Mouse (Mus musculus) liver, embryonic 16.5 days (tissue): ENCODE measurements at regions not wholly inside any gene's neighbourhood (a gene's known extent, or its start where the extent isn't known, plus 50 kb on each side); places are given as distances from the start of the nearest gene placed in this dataset.

Source experiments
- ATAC-seq: fragments of 200-750 bp; cut with Nextera tagmentation; 2 replicates; pipeline ENCODE4 v1.8.0; 2017; ENCODE audit warnings: low read depth, mild to moderate bottlenecking, moderate number of reproducible peaks, moderate library complexity
- H3K27ac ChIP-seq: fragments of 300-500 bp; sonication (generic); 2 replicates; pipeline ENCODE4 v1.5.1; 2014; ENCODE audit warnings: mild to moderate bottlenecking, low read length
- H3K27me3 ChIP-seq: fragments of 300-500 bp; sonication (generic); 2 replicates; pipeline ENCODE4 v1.6.1; 2014; ENCODE audit warnings: low read depth, low read length, mixed read lengths; ENCODE audit not compliant: control insufficient read depth, insufficient read depth
- H3K36me3 ChIP-seq: fragments of 300-500 bp; sonication (generic); 2 replicates; pipeline ENCODE4 v1.6.1; 2014; ENCODE audit warnings: mild to moderate bottlenecking; ENCODE audit not compliant: control insufficient read depth, insufficient read depth
- H3K4me1 ChIP-seq: fragments of 300-500 bp; sonication (generic); 2 replicates; pipeline ENCODE4 v1.6.1; 2014; ENCODE audit warnings: low read depth, low read length, mixed read lengths; ENCODE audit not compliant: control insufficient read depth
- H3K4me2 ChIP-seq: fragments of 300-500 bp; sonication (generic); 2 replicates; pipeline ENCODE4 v1.6.1; 2014; ENCODE audit warnings: low read depth, low read length, mixed read lengths
- H3K4me3 ChIP-seq: fragments of 300-500 bp; sonication (generic); 2 replicates; pipeline ENCODE4 v1.5.1; 2014; ENCODE audit warnings: low read depth, mild to moderate bottlenecking, low read length
- H3K9ac ChIP-seq: fragments of 300-500 bp; sonication (generic); 2 replicates; pipeline ENCODE4 v1.6.1; 2014; ENCODE audit warnings: low read depth, low read length
- H3K9me3 ChIP-seq: fragments of 300-500 bp; sonication (generic); replicated peaks from 2 replicates; pipeline ENCODE4 v1.6.1; 2016; ENCODE audit warnings: low read length; ENCODE audit not compliant: control insufficient read depth
- WGBS: fragments of 180-500 bp; shearing (Covaris S2); extraction: QIAGEN DNeasy Blood & Tissue Kit; methylation state at CpG from one replicate; pipeline ENCODE4 v1.1.7; 2014; ENCODE audit not compliant: insufficient replicate concordance; 5-methylcytosine and 5-hydroxymethylcytosine counted together

- H3K27me3 ChIP-seq = no peaks in the 10 kb centered on the region
- H3K36me3 ChIP-seq = no peaks in the 10 kb centered on the region
- 41% methylated on average over 13 of the region's 13 CpGs for WGBS
- H3K4me2 ChIP-seq = no peak overlapping the region
- ATAC-seq = no peak
- no peak overlapping the region for H3K27ac ChIP-seq
- H3K4me3 ChIP-seq = no peak overlapping the region
- H3K9ac ChIP-seq = no peak overlapping the region
- H3K9me3 ChIP-seq = no peaks in the 10 kb centered on the region
- no peaks in the 10 kb centered on the region for H3K4me1 ChIP-seq
Observed at GRCm38 (mm10) chr5:101426067-101426771, 238.6 kb downstream of the Nkx6-1 start.

- Histone ChIP-seq H3K27me3 (no peaks in the 10 kb centered on the region), H3K4me2 (no peak overlapping the region), H3K27ac (no peak overlapping the region), H3K4me1 (no peaks in the 10 kb centered on the region), H3K9ac (no peak overlapping the region), H3K9me3 (no peaks in the 10 kb centered on the region), H3K36me3 (no peaks in the 10 kb centered on the region), H3K4me3 (no peak overlapping the region)
- no peak for ATAC-seq
- 62% methylated on average over 5 of the region's 5 CpGs for WGBS
Observed at GRCm38 (mm10) chr5:101384316-101384715, 280.5 kb downstream of the Nkx6-1 start.

DNA sequence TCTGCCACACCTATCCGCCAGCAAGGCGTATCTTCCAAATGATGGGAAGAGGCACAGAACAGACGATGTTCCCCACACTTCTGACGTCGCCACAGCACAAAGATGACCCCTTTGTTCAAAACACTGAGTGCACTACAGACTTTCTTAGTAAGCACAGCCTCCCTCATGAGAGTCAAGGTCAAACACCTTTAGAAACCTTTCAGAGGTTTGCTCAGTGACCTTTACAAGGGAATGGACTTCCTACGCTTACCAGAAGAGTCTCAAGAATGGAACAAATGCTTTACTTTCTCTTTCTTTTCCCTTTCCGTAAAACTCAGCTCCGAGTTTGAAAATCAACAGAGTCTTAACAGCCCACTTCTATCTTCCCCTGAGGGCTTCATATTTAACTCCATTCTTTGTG lies 283.4 kb downstream of the Nkx6-1 start:
- no peak overlapping the region for H3K4me2 ChIP-seq
- H3K9me3 ChIP-seq = no peaks in the 10 kb centered on the region
- no peak overlapping the region for H3K9ac ChIP-seq
- H3K36me3 ChIP-seq = no peaks in the 10 kb centered on the region
- H3K27ac ChIP-seq = no peak overlapping the region
- no peak overlapping the region for H3K4me3 ChIP-seq
- whole genome bisulfite sequencing = 79% methylated on average over 8 of the region's 8 CpGs
- H3K27me3 ChIP-seq = no peaks in the 10 kb centered on the region
- ATAC-seq = no peak
- H3K4me1 ChIP-seq = no peaks in the 10 kb centered on the region

GRCm38 (mm10) chr5:101376657-101377056 lies 288.1 kb downstream of the Nkx6-1 start:
- ATAC-seq = no peak
- no peak overlapping the region for H3K4me2 ChIP-seq
- 59% methylated on average over 6 of the region's 6 CpGs for WGBS
- no peaks in the 10 kb centered on the region for H3K27me3 ChIP-seq
- H3K4me1 ChIP-seq = no peaks in the 10 kb centered on the region
- no peak overlapping the region for H3K9ac ChIP-seq
- no peaks in the 10 kb centered on the region for H3K36me3 ChIP-seq
- H3K9me3 ChIP-seq = no peaks in the 10 kb centered on the region
- no peak overlapping the region for H3K4me3 ChIP-seq
- H3K27ac ChIP-seq = no peak overlapping the region

DNA sequence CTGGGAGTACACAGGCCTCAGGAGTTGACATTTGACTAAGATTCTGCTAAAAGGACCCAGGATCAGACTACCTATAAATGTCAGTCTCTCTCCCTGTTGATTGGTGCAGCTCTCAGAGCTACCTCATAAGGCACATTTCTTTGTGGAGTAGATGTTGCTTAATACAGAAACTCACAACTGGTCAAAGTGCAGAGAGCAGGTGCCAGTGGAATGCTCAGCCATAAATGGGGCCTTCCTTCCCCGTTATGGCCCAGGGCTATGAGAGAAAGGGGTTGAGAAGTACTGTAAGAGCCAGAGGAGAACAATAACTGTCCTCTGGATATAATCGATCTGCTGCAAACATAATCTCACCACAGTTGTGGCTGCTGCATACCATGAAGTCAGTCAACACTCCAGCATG lies 290.7 kb downstream of the Nkx6-1 start:
- H3K4me2 ChIP-seq = no peak overlapping the region
- ATAC-seq = no peak
- 48% methylated on average over 2 of the region's 2 CpGs for WGBS

DNA sequence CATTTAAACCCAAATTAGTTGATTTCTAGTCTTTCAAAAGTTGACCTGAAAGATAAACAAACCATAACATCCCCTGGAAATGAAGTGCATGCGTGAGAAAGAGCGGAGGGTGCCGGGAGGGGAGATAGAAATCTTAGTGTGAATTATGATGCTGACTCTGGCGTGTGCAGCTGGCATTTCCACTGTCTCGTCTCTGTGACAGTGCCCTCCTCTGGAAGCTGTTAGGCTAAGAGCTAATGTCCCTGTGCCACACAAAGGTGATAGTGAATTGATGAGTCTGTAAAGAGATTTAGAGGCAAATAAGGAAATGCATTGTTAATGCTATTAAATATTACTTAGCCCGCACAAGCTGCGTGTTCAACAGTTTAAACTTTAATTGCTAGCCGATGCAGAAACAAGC lies 292.6 kb downstream of the Nkx6-1 start:
- no peak for ATAC-seq
- no peak overlapping the region for H3K9ac ChIP-seq
- H3K27me3 ChIP-seq = no peaks in the 10 kb centered on the region
- no peak overlapping the region for H3K27ac ChIP-seq
- H3K9me3 ChIP-seq = no peaks in the 10 kb centered on the region
- no peak overlapping the region for H3K4me3 ChIP-seq
- H3K4me2 ChIP-seq = no peak overlapping the region
- WGBS = 61% methylated on average over 8 of the region's 8 CpGs
- no peaks in the 10 kb centered on the region for H3K4me1 ChIP-seq
- no peaks in the 10 kb centered on the region for H3K36me3 ChIP-seq

More for the DNA sequence above, 290.7 kb downstream of the Nkx6-1 start:
- H3K36me3 ChIP-seq = no peaks in the 10 kb centered on the region
- no peaks in the 10 kb centered on the region for H3K27me3 ChIP-seq
- H3K4me1 ChIP-seq = no peaks in the 10 kb centered on the region
- no peak overlapping the region for H3K4me3 ChIP-seq
- no peaks in the 10 kb centered on the region for H3K9me3 ChIP-seq
- no peak overlapping the region for H3K27ac ChIP-seq
- no peak overlapping the region for H3K9ac ChIP-seq

DNA sequence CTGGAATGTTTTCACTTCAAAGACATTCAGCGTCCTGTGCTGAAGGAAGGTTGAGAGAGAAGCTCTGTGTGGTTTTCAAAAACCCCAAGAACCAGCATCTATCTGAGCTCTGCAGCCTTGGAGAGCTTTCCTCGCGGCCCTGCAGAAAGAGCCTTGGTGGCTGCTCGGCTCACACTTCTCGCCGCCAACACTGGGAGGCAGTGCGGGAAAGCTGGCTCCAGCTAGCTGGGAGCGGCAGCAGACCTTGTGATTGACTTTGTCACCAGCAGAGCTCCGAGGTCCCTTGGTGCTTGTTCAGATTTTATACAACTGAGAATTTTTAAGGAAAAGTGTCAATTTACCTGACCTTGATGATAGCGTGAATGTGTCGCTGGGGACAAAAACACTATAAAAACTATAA lies 299.4 kb downstream of the Nkx6-1 start:
- H3K4me3 ChIP-seq = no peak overlapping the region
- no peaks in the 10 kb centered on the region for H3K9me3 ChIP-seq
- no peaks in the 10 kb centered on the region for H3K4me1 ChIP-seq
- H3K27ac ChIP-seq = no peak overlapping the region
- H3K36me3 ChIP-seq = no peaks in the 10 kb centered on the region
- no peak overlapping the region for H3K4me2 ChIP-seq
- 14% methylated on average over 11 of the region's 11 CpGs for WGBS
- ATAC-seq = no peak
- H3K27me3 ChIP-seq = no peaks in the 10 kb centered on the region; the same call in 1 of the 2 replicates
- no peak overlapping the region for H3K9ac ChIP-seq

- Histone ChIP-seq H3K36me3 (no peaks in the 10 kb centered on the region), H3K27me3 (no peaks in the 10 kb centered on the region), H3K9ac (no peak overlapping the region), H3K9me3 (no peaks in the 10 kb centered on the region), H3K4me1 (no peaks in the 10 kb centered on the region), H3K4me2 (no peak overlapping the region), H3K27ac (no peak overlapping the region), H3K4me3 (no peak overlapping the region)
- ATAC-seq = no peak
- WGBS = 57% methylated on average over 6 of the region's 6 CpGs
Observed at GRCm38 (mm10) chr5:101359986-101360385, 304.8 kb downstream of the Nkx6-1 start.

DNA sequence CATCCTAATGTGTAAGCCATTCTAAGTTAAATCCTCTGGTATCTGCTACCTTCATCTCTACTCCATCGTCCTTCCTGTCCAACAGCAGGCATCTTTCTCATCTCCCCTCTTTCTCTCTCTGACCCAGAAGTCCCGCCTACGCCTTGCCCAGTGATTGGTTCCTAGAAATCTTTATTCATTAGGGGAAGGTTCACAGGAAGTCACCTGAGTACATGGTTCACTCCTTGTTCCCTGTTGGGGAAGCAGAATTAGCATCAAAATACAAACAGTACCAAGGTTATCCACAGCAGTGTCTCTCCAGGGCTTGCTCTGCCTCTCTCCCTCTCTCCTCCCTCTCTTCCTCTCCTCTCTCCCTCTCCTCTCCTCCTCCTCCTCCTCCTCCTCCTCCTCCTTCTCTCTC lies 319.4 kb downstream of the Nkx6-1 start:
- 54% methylated on average over 3 of the region's 3 CpGs for WGBS
- Histone ChIP-seq H3K4me3 (no peak overlapping the region), H3K9ac (no peak overlapping the region), H3K4me2 (no peak overlapping the region), H3K27ac (no peak overlapping the region), H3K27me3 (no peaks in the 10 kb centered on the region), H3K9me3 (no peaks in the 10 kb centered on the region), H3K36me3 (no peaks in the 10 kb centered on the region), H3K4me1 (no peaks in the 10 kb centered on the region)
- ATAC-seq = no peak
